Mouse (Mus musculus) liver, adult 2 months (tissue): ENCODE measurements around the gene Ppa1.

ENCODE experiments used
- CTCF ChIP-seq: fragments of 200-500 bp; IDR thresholded peaks from 2 replicates; pipeline ENCODE4 v1.5.1; 2011; ENCODE audit warnings: low read depth, low read length, control low read depth
- POLR2A ChIP-seq: fragments of 200-500 bp; IDR thresholded peaks from 2 replicates; pipeline ENCODE4 v1.6.1; 2011; ENCODE audit warnings: low read length, control low read depth; ENCODE audit not compliant: insufficient read depth; ENCODE audit errors: extremely low read depth

DNA sequence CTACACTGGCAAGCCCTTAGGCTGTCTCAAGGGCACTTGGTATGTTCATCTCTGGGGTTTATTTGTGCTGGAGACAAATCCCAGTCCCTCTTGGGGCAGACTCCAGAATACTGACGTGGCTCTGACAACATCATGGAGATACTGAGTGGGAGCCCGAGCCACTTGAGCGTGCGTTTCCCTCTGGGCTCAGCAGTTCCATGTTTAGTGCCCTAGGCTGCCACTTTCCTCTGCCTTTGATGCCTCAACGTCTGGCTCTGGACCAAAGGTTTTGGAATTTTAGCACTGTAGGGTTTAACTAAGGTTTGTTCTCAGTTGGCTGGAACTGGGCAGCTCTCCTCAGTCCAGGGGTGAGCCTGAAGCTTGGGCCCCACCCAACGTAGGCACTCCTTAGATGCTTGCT lies 74.9 kb downstream of the Ppa1 start:
- no peak for TF ChIP-seq POLR2A
- TF ChIP-seq CTCF = no peak
